Mouse (Mus musculus) erythroblast, embryonic 14.5 days (primary cell): Measurements from ENCODE around the gene Pawr.

ENCODE experiments used
- GATA1 ChIP-seq: IDR thresholded peaks from 2 replicates; pipeline ENCODE4 v1.6.1; 2012; ENCODE audit warnings: low read length, inconsistent platforms, mixed read lengths
- TAL1 ChIP-seq: IDR thresholded peaks from 3 replicates; pipeline ENCODE4 v1.6.1; 2012; ENCODE audit warnings: low read length, inconsistent platforms, mixed read lengths

GRCm38 (mm10) chr10:108332571-108333541 lies 935 bp downstream of the Pawr start:
- TF ChIP-seq GATA1 (no peak), TAL1 (no peak)
